Mouse (Mus musculus) liver, adult (tissue): ENCODE results near the gene Trpc7.

Source experiments
- GATA4 ChIP-seq: IDR thresholded peaks from 2 replicates; pipeline ENCODE4 v1.6.1; 2014; ENCODE audit warnings: mild to moderate bottlenecking, low read length; ENCODE audit not compliant: insufficient replicate concordance

Trpc7 gene

GRCm38 (mm10) chr13:56895893-56896292 is at the start of gene Trpc7:
TSS of gene Trpc7 (minus strand) at chr13:56895993.
- no peak for TF ChIP-seq GATA4

GRCm38 (mm10) chr13:56939261-56939660 is 43.5 kb upstream of the Trpc7 start:
- TF ChIP-seq GATA4: no peak

- TF ChIP-seq GATA4: no peak
These were observed 38.2 kb upstream of the Trpc7 start for GRCm38 (mm10) chr13:56933832-56934510.

GRCm38 (mm10) chr13:56930421-56930820 is 34.6 kb upstream of the Trpc7 start:
- TF ChIP-seq GATA4: no peak

- no peak for TF ChIP-seq GATA4
These were observed 27.2 kb upstream of the Trpc7 start for GRCm38 (mm10) chr13:56922976-56923375.

GRCm38 (mm10) chr13:56921251-56921650 is 25.5 kb upstream of the Trpc7 start:
- no peak for TF ChIP-seq GATA4

- no peak for TF ChIP-seq GATA4
These were observed 18.9 kb upstream of the Trpc7 start for GRCm38 (mm10) chr13:56914721-56915120.

- TF ChIP-seq GATA4: no peak
These were observed 15.3 kb upstream of the Trpc7 start for GRCm38 (mm10) chr13:56911093-56911492.

GRCm38 (mm10) chr13:56895386-56895785 is 407 bp downstream of the Trpc7 start:
- no peak for TF ChIP-seq GATA4

GRCm38 (mm10) chr13:56894543-56894942 is 1.2 kb downstream of the Trpc7 start:
- no peak for TF ChIP-seq GATA4

GRCm38 (mm10) chr13:56889888-56890287 is 5.9 kb downstream of the Trpc7 start:
- TF ChIP-seq GATA4: no peak

GRCm38 (mm10) chr13:56882931-56883330 is 12.9 kb downstream of the Trpc7 start:
- no peak for TF ChIP-seq GATA4

- TF ChIP-seq GATA4: no peak
These were observed 31.2 kb downstream of the Trpc7 start for GRCm38 (mm10) chr13:56864567-56864966.

- TF ChIP-seq GATA4: no peak
These were observed 33.8 kb downstream of the Trpc7 start for GRCm38 (mm10) chr13:56862011-56862410.

GRCm38 (mm10) chr13:56854506-56854905 is 41.3 kb downstream of the Trpc7 start:
- no peak for TF ChIP-seq GATA4

GRCm38 (mm10) chr13:56853436-56853835 is 42.4 kb downstream of the Trpc7 start:
- no peak for TF ChIP-seq GATA4

- TF ChIP-seq GATA4: no peak
These were observed 49.9 kb downstream of the Trpc7 start for GRCm38 (mm10) chr13:56845866-56846265.

- TF ChIP-seq GATA4: no peak
These were observed 80.3 kb downstream of the Trpc7 start for GRCm38 (mm10) chr13:56815471-56815870.
